Mouse (Mus musculus) stomach, postnatal 0 days (tissue): ENCODE results near the gene Nmrk2. TPM values are rescaled to one million over a fixed set of nuclear protein-coding genes. Genes with fewer than 3 reads are reported as not detected.
"Not testable (repeated sequence)": the region's sequence is repeated elsewhere in the genome, so short reads cannot be mapped to it uniquely, and the experiment has no call there.

Experiments used
- ATAC-seq: fragments of 200-750 bp; cut with Nextera tagmentation; 2 replicates; pipeline ENCODE4 v1.8.0; 2017; ENCODE audit not compliant: low FRiP score, low TSS enrichment
- DNase-seq: peaks from one replicate; pipeline ENCODE4 v3.0.0-alpha.2; 2016; ENCODE audit warnings: low spot score
- H3K27ac ChIP-seq: fragments of 300-500 bp; sonication (generic); replicated peaks from 2 replicates; pipeline ENCODE4 v1.5.1; 2014; ENCODE audit warnings: mild to moderate bottlenecking, control low read depth
- H3K27me3 ChIP-seq: fragments of 300-500 bp; sonication (generic); 2 replicates; pipeline ENCODE4 v1.6.1; 2014; ENCODE audit warnings: low read length; ENCODE audit not compliant: control insufficient read depth, insufficient read depth
- H3K36me3 ChIP-seq: fragments of 300-500 bp; sonication (generic); 2 replicates; pipeline ENCODE4 v1.6.1; 2014; ENCODE audit warnings: low read length, mixed read lengths; ENCODE audit not compliant: control insufficient read depth, insufficient read depth
- H3K4me1 ChIP-seq: fragments of 300-500 bp; sonication (generic); replicated peaks from 2 replicates; pipeline ENCODE4 v1.6.1; 2014; ENCODE audit warnings: antibody characterized with exemption; ENCODE audit not compliant: control insufficient read depth, insufficient read depth
- H3K4me2 ChIP-seq: fragments of 300-500 bp; sonication (generic); replicated peaks from 2 replicates; pipeline ENCODE4 v1.6.1; 2014; ENCODE audit warnings: low read depth, mild to moderate bottlenecking, control low read depth, moderate library complexity
- H3K4me3 ChIP-seq: fragments of 300-500 bp; sonication (generic); 2 replicates; pipeline ENCODE4 v1.5.1; 2014; ENCODE audit warnings: low read depth, low read length, control low read depth
- H3K9ac ChIP-seq: fragments of 300-500 bp; sonication (generic); 2 replicates; pipeline ENCODE4 v1.6.1; 2014; ENCODE audit warnings: mild to moderate bottlenecking, low read length, control low read depth, mixed read lengths
- H3K9me3 ChIP-seq: fragments of 300-500 bp; sonication (generic); 2 replicates; pipeline ENCODE4 v1.6.1; 2016; ENCODE audit warnings: low read length; ENCODE audit not compliant: control insufficient read depth
- CTCF ChIP-seq: IDR thresholded peaks from 2 replicates; pipeline ENCODE4 v1.5.1; 2016; ENCODE audit warnings: antibody characterized with exemption, low read depth, mild to moderate bottlenecking, moderate library complexity
- EP300 ChIP-seq: optimal IDR thresholded peaks from 2 replicates; pipeline ENCODE3; 2016; ENCODE audit warnings: antibody characterized with exemption
- WGBS: fragments of 180-500 bp; shearing (Covaris S2); extraction: QIAGEN DNeasy Blood & Tissue Kit; methylation state at CpG from one replicate; pipeline ENCODE4 v1.1.7; 2014; 5-methylcytosine and 5-hydroxymethylcytosine counted together
- polyA plus RNA-seq: library from polyadenylated mRNA; unstranded; fragments of >200 nt; fragmentation: Nextera tagmentation; extraction: Ambion mirVana; gene quantifications from 2 replicates; pipeline ENCODE4 v1.2.1, GENCODE M21; 2015

The Nmrk2 gene
- polyA plus RNA-seq, 1 experiment from 2014 or later, result 0.07 TPM

DNA sequence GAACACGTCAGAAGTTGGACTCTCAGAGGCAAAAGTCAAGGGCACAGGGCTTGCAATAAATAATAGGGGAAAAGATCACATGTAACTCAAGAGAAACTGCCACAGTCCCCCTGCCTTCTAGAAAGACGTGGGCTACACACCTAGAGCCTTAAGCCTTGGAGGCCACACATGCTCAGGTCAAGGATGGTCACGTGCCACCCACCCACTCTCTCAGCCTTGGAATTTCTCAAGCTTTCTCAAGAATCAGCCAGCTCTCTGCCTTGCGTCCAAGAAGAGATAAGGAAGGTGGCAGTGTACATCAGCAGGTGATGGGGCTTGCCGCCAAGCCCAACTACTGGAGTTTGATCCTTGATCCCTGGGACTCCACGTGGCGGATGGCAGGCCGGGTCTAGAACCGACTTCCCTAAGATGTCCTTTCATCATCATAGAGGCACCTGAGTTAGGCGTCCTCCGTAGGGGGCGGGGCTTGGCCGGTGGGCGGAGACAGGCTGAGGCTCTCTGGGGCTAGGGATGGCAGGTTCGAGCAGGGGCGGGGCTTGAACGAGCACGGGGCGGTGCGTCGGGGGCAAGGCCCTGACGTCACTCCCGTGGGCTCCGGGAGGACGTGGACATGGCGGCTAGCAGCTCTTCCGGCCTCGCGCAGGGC is 30.9 kb upstream of the Nmrk2 start, which contains the start of gene Zfr2:
Zfr2 (plus strand) TSS at position 576 of the 646 bp plus-strand sequence.
- DNase-seq, result peak; percentile 98
- Histone ChIP-seq H3K4me2 (peak within 1 kb of the TSS; percentile 67), H3K27me3 (peaks cover 3% of the 10 kb centered on the region; the same call in 1 of the 2 replicates), H3K36me3 (no peaks in the 10 kb centered on the region), H3K27ac (peak within 1 kb of the TSS; percentile 81), H3K9me3 (no peaks in the 10 kb centered on the region), H3K4me3 (peak within 1 kb of the TSS; percentile 67), H3K4me1 (no peaks in the 10 kb centered on the region), H3K9ac (peak within 1 kb of the TSS; percentile 77)
- 9% methylated on average over 19 of the region's 29 CpGs for WGBS
- peak; percentile 92 for ATAC-seq
- no peak for TF ChIP-seq EP300

DNA sequence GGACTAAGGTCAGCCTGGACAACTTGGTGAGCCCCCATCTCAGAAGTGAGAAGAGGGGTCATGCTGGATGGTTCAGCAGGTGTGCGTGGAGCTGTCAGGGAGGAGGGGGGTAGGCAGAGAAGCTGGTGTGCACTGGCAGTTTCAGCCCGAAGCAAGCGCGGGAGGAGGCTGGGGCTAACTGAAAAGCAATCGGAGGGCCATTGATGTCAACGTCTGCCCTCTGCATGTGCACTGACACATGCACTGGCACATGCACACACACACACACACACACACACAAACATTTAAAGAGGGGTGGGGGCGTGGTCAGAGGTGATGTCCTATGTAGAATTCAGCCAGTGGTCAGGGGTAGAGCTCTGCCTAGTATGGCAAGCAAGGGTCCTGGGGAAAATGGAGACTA is 29.6 kb upstream of the Nmrk2 start:
- no peaks in the 10 kb centered on the region for H3K4me1 ChIP-seq
- no peaks in the 10 kb centered on the region for H3K9me3 ChIP-seq
- DNase-seq (no peak), ATAC-seq (no peak)
- no peak overlapping the region for H3K27ac ChIP-seq
- no peak for TF ChIP-seq EP300
- TF ChIP-seq CTCF, result no peak
- H3K4me3 ChIP-seq, result no peak overlapping the region
- no peak overlapping the region for H3K4me2 ChIP-seq
- 48% methylated on average over 7 of the region's 7 CpGs for WGBS
- no peaks in the 10 kb centered on the region for H3K36me3 ChIP-seq
- H3K9ac ChIP-seq, result no peak overlapping the region
- peaks cover 3% of the 10 kb centered on the region; the same call in 1 of the 2 replicates for H3K27me3 ChIP-seq

DNA sequence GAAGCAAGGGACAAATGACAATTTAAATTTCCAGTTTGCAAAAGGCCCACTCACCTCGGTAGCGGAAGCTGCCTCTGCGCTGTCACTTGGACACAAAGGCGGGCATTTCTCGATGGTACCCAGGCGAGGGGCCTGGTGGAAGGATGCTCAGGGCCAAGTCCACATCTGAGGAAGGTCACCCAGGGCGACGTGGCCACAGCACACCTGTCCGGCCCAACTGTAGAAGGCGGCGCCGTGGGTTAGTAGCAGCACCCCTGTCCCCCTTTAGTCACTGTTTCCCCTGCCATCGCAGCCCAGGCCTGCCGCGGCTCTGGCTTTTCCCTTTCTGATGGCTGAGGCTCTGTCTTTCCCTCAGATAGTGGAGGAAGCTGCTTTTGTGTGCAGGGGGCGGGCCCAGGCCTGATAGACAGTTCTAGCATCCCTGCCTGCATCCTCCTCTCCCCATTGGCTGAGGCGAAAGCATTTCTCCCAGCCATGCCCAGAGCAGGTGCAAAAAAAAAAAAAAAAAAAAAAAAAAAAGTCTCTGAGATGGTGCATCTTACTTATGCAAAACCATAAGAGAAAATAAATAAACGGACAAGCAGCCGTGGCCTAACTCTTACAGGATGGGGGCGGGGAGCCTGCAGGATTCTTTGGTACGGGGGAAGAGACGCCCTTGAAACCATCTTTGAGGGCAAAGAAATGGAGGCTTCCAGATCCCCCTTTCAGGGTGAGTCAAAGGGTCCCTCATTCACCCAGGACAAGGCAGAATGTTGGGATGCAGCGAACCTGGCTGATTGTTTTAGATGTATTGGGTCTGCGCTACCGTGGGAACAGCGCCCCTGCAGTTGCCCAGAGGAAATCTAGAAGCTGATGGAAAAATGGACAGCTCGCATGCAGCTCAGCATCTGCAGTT is 28.8 kb upstream of the Nmrk2 start, which contains the start of gene Atcay:
Atcay (minus strand) TSS at position 396 of the 895 bp plus-strand sequence.
- H3K36me3 ChIP-seq, result no peaks in the 10 kb centered on the region
- H3K27ac ChIP-seq, result no peak within 1 kb of the TSS
- H3K4me2 ChIP-seq, result no peak within 1 kb of the TSS
- H3K27me3 ChIP-seq, result peaks cover 3% of the 10 kb centered on the region; the same call in 1 of the 2 replicates
- H3K9me3 ChIP-seq, result no peaks in the 10 kb centered on the region
- 11% methylated on average over 27 of the region's 27 CpGs for WGBS
- no peak within 1 kb of the TSS for H3K9ac ChIP-seq
- ATAC-seq (no peak), DNase-seq (no peak)
- TF ChIP-seq EP300, result no peak
- peak; percentile 74 for TF ChIP-seq CTCF
- 0 out of 2 replicates have a peak within 1 kb of the TSS, but pooled peaks have one; percentile 2 for H3K4me3 ChIP-seq
- no peaks in the 10 kb centered on the region for H3K4me1 ChIP-seq

DNA sequence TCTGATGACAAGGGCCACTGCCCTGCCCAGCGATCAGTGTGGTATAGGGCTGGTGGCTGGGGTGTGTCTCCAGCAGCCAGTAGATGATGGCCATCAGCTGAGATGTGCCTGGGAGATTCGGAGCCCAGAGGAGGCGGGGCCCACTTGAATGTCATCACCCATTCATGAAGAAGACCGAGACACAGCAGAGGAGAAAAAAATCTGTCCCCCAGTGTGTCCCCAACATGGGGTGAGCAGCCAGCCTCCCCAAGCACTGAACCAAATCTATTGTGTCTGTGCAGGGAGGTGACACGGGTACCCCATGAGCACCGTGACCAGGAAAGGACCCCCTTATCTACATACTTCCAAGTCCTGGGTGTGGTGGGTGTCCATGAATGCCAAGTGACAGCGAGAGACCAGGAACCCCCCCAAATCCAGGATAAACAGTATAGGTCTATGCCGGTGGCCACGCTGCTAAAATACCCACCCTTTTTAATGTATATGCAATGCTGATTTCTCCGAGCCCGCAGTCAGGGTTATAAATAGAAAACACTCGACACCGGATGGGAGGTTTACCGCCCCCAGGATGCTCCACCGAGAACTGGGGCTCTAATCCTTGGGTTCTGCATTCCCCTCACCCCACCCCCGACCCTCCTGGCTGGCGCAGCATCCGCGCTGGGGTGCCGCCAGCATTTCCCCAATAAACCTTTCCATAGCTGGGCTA is 28.0 kb upstream of the Nmrk2 start:
- DNase-seq (no peak), ATAC-seq (no peak)
- Histone ChIP-seq H3K9ac (no peak overlapping the region), H3K4me3 (0 out of 2 replicates have a peak overlapping the region, but pooled peaks have one; percentile 2), H3K4me2 (no peak overlapping the region), H3K9me3 (no peaks in the 10 kb centered on the region), H3K4me1 (no peaks in the 10 kb centered on the region), H3K27me3 (peaks cover 3% of the 10 kb centered on the region; the same call in 1 of the 2 replicates), H3K36me3 (no peaks in the 10 kb centered on the region), H3K27ac (no peak overlapping the region)
- WGBS, result 16% methylated on average over 20 of the region's 20 CpGs
- TF ChIP-seq EP300, result no peak
- no peak for TF ChIP-seq CTCF

DNA sequence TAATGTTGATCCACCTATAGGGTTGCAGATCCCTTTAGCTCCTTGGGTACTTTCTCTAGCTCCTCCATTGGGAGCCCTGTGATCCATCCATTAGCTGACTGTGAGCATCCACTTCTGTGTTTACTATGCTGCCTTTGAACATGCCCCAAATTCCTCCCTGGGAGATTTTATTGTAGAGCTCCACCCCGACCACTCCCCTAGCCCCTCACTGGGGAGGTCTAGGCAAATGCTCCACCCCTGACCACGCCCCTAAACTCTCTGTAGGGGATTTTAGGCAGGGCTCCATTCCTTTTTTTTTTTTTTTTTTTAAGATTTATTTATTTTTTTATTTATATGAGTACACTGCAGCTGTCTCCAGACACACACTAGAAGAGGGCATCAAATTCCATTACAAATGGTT is 21.9 kb upstream of the Nmrk2 start:
- H3K27me3 ChIP-seq, H3K36me3 ChIP-seq, H3K9me3 ChIP-seq, H3K27ac ChIP-seq, H3K9ac ChIP-seq, DNase-seq, H3K4me1 ChIP-seq, H3K4me2 ChIP-seq, ATAC-seq, H3K4me3 ChIP-seq: not testable (repeated sequence)
- WGBS, result 49% methylated on average over 2 of the region's 2 CpGs
